Mouse (Mus musculus): Measurements from ENCODE around the gene Vti1a. TPM values are rescaled to one million over a fixed set of nuclear protein-coding genes. Genes with fewer than 3 reads are reported as not detected.

Gene Vti1a
- polyA plus RNA-seq, 1 experiment from 2014 or later, result 27.4 TPM

DNA sequence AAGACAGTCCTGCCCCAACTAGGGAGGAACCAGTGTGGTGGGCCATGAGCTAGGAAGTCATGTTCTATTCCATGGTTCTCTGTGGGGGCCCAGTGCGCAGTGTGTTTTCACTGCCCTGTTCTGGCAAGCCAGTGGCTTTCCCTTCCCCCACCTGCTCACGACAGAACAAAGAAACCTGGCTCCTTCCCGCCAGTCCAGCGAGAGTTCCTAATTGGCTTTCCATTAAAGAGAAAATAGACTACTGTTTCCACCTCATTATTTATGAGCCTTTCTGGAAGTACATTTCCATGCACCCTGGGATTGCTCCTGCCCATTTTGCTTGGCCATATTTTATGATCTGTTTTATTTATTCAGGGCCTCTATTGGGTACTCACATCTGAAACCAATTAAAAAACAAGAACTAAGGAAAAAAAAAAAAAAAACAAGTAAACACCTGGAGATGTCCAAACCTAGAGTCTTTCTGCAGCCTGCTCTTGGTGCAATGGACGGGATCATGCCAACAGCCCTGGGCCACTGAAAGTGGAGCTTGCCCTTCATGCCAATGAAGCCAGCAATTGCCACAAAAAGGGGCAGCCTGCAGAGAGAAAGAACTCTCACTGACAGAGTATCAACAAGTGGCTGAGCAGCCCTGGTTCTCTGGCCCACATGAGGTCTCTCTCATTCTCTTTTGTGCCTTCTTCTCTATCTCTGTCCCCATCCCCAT, 346.6 kb downstream of the Vti1a start:
- Histone ChIP-seq H3K4me3 (ENCODE audit: low read length) (no peak overlapping the region), H3K4me1 (ENCODE audit: control insufficient read depth, insufficient read depth, low read length) (no peaks in the 10 kb centered on the region), H3K36me3 (ENCODE audit: control insufficient read depth, insufficient read depth, low read length) (no peaks in the 10 kb centered on the region), H3K27me3 (replicated peaks; ENCODE audit: control insufficient read depth, insufficient read depth, low read length) (no peaks in the 10 kb centered on the region), H3K9ac (ENCODE audit: low read depth, low read length) (no peak overlapping the region), H3K4me2 (ENCODE audit: low read depth, low read length) (no peak overlapping the region), H3K27ac (ENCODE audit: low read length) (no peak overlapping the region), H3K9me3 (ENCODE audit: control insufficient read depth, low read length) (no peaks in the 10 kb centered on the region)
- ATAC-seq, result no peak
- WGBS, result 52% methylated on average over 5 of the region's 5 CpGs

DNA sequence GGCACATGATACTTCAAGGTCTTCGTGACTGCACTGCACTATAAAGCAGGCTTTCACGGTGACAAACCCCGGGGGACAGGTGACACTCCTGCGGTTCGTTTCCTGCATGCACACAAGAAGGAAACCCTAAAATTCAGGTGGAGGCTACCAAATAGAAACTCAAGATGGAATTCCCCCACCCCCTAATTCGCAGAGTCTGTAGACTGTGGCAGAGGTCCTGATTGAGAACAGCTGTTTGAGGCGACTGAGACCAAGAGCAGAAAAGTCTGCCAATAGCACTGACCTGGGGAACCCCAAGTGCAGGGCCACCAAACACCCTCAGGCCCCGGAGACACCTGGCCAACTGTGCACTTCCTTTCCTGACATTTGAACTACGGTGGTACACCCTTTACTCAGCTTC, 351.7 kb downstream of the Vti1a start:
- Histone ChIP-seq H3K9ac (ENCODE audit: low read depth, low read length) (no peak overlapping the region), H3K27ac (ENCODE audit: low read length) (no peak overlapping the region), H3K36me3 (ENCODE audit: control insufficient read depth, insufficient read depth, low read length) (no peaks in the 10 kb centered on the region), H3K4me3 (ENCODE audit: low read length) (no peak overlapping the region), H3K4me2 (ENCODE audit: low read depth, low read length) (no peak overlapping the region), H3K27me3 (replicated peaks; ENCODE audit: control insufficient read depth, insufficient read depth, low read length) (no peaks in the 10 kb centered on the region), H3K9me3 (ENCODE audit: control insufficient read depth, low read length) (no peaks in the 10 kb centered on the region), H3K4me1 (ENCODE audit: control insufficient read depth, insufficient read depth, low read length) (no peaks in the 10 kb centered on the region)
- no peak for ATAC-seq
- WGBS, result 82% methylated on average over 9 of the region's 9 CpGs

DNA sequence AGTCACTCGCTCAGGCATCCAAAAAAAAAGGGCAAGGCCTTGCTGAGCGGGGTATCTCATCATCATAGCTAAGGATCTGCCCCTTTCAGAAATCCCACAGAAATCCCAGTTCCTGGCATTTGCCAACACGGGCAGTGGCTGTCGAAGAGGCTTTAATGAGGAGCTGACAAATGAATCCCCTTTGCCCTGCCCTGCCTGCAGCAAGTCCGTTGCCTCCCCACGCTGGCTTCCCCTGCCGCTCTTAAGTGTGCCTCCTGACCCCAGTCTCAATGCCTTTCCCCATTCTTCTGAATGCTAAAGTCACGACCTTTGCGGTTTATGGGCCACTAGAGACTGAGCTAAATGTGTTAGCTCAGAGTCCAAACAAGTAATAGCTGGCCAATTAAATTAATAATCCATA, 352.8 kb downstream of the Vti1a start:
- Histone ChIP-seq H3K27ac (ENCODE audit: low read length) (no peak overlapping the region), H3K9me3 (ENCODE audit: control insufficient read depth, low read length) (no peaks in the 10 kb centered on the region), H3K9ac (ENCODE audit: low read depth, low read length) (no peak overlapping the region), H3K36me3 (ENCODE audit: control insufficient read depth, insufficient read depth, low read length) (no peaks in the 10 kb centered on the region), H3K4me3 (ENCODE audit: low read length) (no peak overlapping the region), H3K27me3 (replicated peaks; ENCODE audit: control insufficient read depth, insufficient read depth, low read length) (no peaks in the 10 kb centered on the region), H3K4me1 (ENCODE audit: control insufficient read depth, insufficient read depth, low read length) (no peaks in the 10 kb centered on the region), H3K4me2 (ENCODE audit: low read depth, low read length) (no peak overlapping the region)
- ATAC-seq, result no peak
- 49% methylated on average over 9 of the region's 9 CpGs for WGBS

Other genes starting within 250 kb of the Vti1a start
- 21.5 and 25.5 TPM in 2 replicates for gene Gpam, start 189.1 kb upstream of the Vti1a start, polyA plus RNA-seq (2015; fragmentation: Nextera tagmentation; extraction: Ambion mirVana)
- gene Tectb, start 135.6 kb upstream of the Vti1a start, polyA plus RNA-seq (2015; fragmentation: Nextera tagmentation; extraction: Ambion mirVana), result 0.18 TPM in 1 of 2 replicates, not detected in the other
- gene Gucy2g, start 75.1 kb upstream of the Vti1a start, polyA plus RNA-seq (2015; fragmentation: Nextera tagmentation; extraction: Ambion mirVana), result 0.04 and 0.06 TPM in 2 replicates
- gene Acsl5, start 64.4 kb upstream of the Vti1a start, polyA plus RNA-seq (2015; fragmentation: Nextera tagmentation; extraction: Ambion mirVana), result 589 and 886 TPM in 2 replicates
- 92.7 and 101 TPM in 2 replicates for gene Zdhhc6, start 263 bp upstream of the Vti1a start, polyA plus RNA-seq (2015; fragmentation: Nextera tagmentation; extraction: Ambion mirVana)